Mouse (Mus musculus) heart, postnatal 0 days (tissue): Measurements from ENCODE around the gene Agtrap. TPM values are rescaled to one million over a fixed set of nuclear protein-coding genes. Genes with fewer than 3 reads are reported as not detected.

Experiments
- ATAC-seq: fragments of 200-750 bp; cut with Nextera tagmentation; 2 replicates; pipeline ENCODE4 v1.8.0; 2017; ENCODE audit warnings: low read depth, moderate number of reproducible peaks, moderate library complexity; ENCODE audit not compliant: insufficient read depth
- DNase-seq: peaks from one replicate; pipeline ENCODE4 v3.0.0-alpha.2; 2016; ENCODE audit warnings: low spot score
- H3K27ac ChIP-seq: fragments of 300-500 bp; sonication (generic); 2 replicates; pipeline ENCODE4 v1.5.1; 2014; ENCODE audit warnings: low read depth, mild to moderate bottlenecking
- H3K27me3 ChIP-seq: fragments of 300-500 bp; sonication (generic); 2 replicates; pipeline ENCODE4 v1.6.1; 2014; ENCODE audit warnings: low read length, mixed read lengths; ENCODE audit not compliant: control insufficient read depth, insufficient read depth
- H3K36me3 ChIP-seq: fragments of 300-500 bp; sonication (generic); replicated peaks from 2 replicates; pipeline ENCODE4 v1.6.1; 2014; ENCODE audit warnings: low read length, mixed read lengths; ENCODE audit not compliant: control insufficient read depth, insufficient read depth
- H3K4me1 ChIP-seq: fragments of 300-500 bp; sonication (generic); 2 replicates; pipeline ENCODE4 v1.6.1; 2014; ENCODE audit warnings: antibody characterized with exemption; ENCODE audit not compliant: control insufficient read depth, insufficient read depth
- H3K4me2 ChIP-seq: fragments of 300-500 bp; sonication (generic); 2 replicates; pipeline ENCODE4 v1.6.1; 2014; ENCODE audit warnings: low read depth, mild to moderate bottlenecking, low read length, moderate library complexity
- H3K4me3 ChIP-seq: fragments of 300-500 bp; sonication (generic); 2 replicates; pipeline ENCODE4 v1.5.1; 2014; ENCODE audit warnings: low read depth, low read length
- H3K9ac ChIP-seq: fragments of 300-500 bp; sonication (generic); replicated peaks from 2 replicates; pipeline ENCODE4 v1.6.1; 2014; ENCODE audit warnings: low read depth, low read length, mixed read lengths
- H3K9me3 ChIP-seq: fragments of 300-500 bp; sonication (generic); replicated peaks from 2 replicates; pipeline ENCODE4 v1.6.1; 2016; ENCODE audit warnings: low read length; ENCODE audit not compliant: control insufficient read depth
- CTCF ChIP-seq: IDR thresholded peaks from 2 replicates; pipeline ENCODE4 v1.5.1; 2016; ENCODE audit warnings: antibody characterized with exemption, control low read depth, low read depth
- EP300 ChIP-seq: IDR thresholded peaks from 2 replicates; pipeline ENCODE4 v1.6.1; 2016; ENCODE audit warnings: antibody characterized with exemption, low read depth
- WGBS: fragments of 180-500 bp; shearing (Covaris S2); extraction: QIAGEN DNeasy Blood & Tissue Kit; methylation state at CpG from one replicate; pipeline ENCODE4 v1.1.7; 2014; 5-methylcytosine and 5-hydroxymethylcytosine counted together
- polyA plus RNA-seq: library from polyadenylated mRNA; unstranded; fragments of >200 nt; fragmentation: Nextera tagmentation; extraction: Ambion mirVana; gene quantifications from 2 replicates; pipeline ENCODE4 v1.2.1, GENCODE M21; 2015
- total RNA-seq: library from RNA; depleted of rRNA; stranded (reverse); fragments of >200 nt; gene quantifications from 2 replicates; pipeline ENCODE4 v1.2.3, GENCODE M21; 2014; ENCODE audit warnings: low replicate concordance

Agtrap gene
- total and polyA plus RNA-seq, 2 experiments from 2014 or later: 22.9 to 31.4 TPM

GRCm38 (mm10) chr4:148074521-148075189 lies 13.2 kb downstream of the Agtrap start:
- TF ChIP-seq EP300 (no peak), CTCF (peak; percentile 40)
- ATAC-seq: peak; percentile 21; the same call in 1 of the 2 replicates
- Histone ChIP-seq H3K4me2 (peak overlapping the region; percentile 59), H3K9me3 (no peaks in the 10 kb centered on the region), H3K4me1 (0 out of 2 replicates have a peak, but pooled peaks cover 7% of the 10 kb centered on the region), H3K9ac (0 out of 2 replicates have a peak overlapping the region, but pooled peaks have one; percentile 20), H3K27ac (no peak overlapping the region; the same call in 1 of the 2 replicates), H3K4me3 (peak overlapping the region; percentile 33), H3K36me3 (peaks cover 4% of the 10 kb centered on the region; the same call in 1 of the 2 replicates), H3K27me3 (no peaks in the 10 kb centered on the region)
- DNase-seq: no peak
- 39% methylated on average over 17 of the region's 17 CpGs for WGBS

- no peaks in the 10 kb centered on the region for H3K36me3 ChIP-seq
- no peak overlapping the region for H3K27ac ChIP-seq
- no peaks in the 10 kb centered on the region for H3K9me3 ChIP-seq
- no peak overlapping the region for H3K4me3 ChIP-seq
- no peak for DNase-seq
- H3K9ac ChIP-seq: no peak overlapping the region
- ATAC-seq: 0 out of 2 replicates have a peak, but pooled peaks have one; percentile 33
- H3K4me2 ChIP-seq: no peak overlapping the region
- H3K4me1 ChIP-seq: peaks cover 11% of the 10 kb centered on the region; the same call in 1 of the 2 replicates
- TF ChIP-seq EP300: no peak
- no peak for TF ChIP-seq CTCF
- H3K27me3 ChIP-seq: no peaks in the 10 kb centered on the region
- WGBS: 58% methylated on average over 5 of the region's 5 CpGs
These were observed 16.3 kb downstream of the Agtrap start for GRCm38 (mm10) chr4:148071508-148071907.

GRCm38 (mm10) chr4:148069602-148070218 lies 18.1 kb downstream of the Agtrap start:
- H3K4me1 ChIP-seq: peaks cover 18% of the 10 kb centered on the region
- ATAC-seq (no peak), DNase-seq (no peak)
- H3K9ac ChIP-seq: no peak overlapping the region
- no peak overlapping the region for H3K27ac ChIP-seq
- WGBS: 77% methylated on average over 9 of the region's 9 CpGs
- H3K9me3 ChIP-seq: no peaks in the 10 kb centered on the region
- no peak overlapping the region for H3K4me2 ChIP-seq
- H3K4me3 ChIP-seq: no peak overlapping the region
- H3K27me3 ChIP-seq: no peaks in the 10 kb centered on the region
- H3K36me3 ChIP-seq: no peaks in the 10 kb centered on the region
- no peak for TF ChIP-seq EP300
- no peak for TF ChIP-seq CTCF

- H3K4me1 ChIP-seq: peaks cover 18% of the 10 kb centered on the region
- H3K9ac ChIP-seq: no peak overlapping the region
- no peak for DNase-seq
- H3K27ac ChIP-seq: no peak overlapping the region
- no peak overlapping the region for H3K4me3 ChIP-seq
- H3K4me2 ChIP-seq: no peak overlapping the region
- no peak for ATAC-seq
- no peaks in the 10 kb centered on the region for H3K9me3 ChIP-seq
- TF ChIP-seq EP300 (no peak), CTCF (no peak)
- H3K27me3 ChIP-seq: no peaks in the 10 kb centered on the region
- no peaks in the 10 kb centered on the region for H3K36me3 ChIP-seq
- 89% methylated on average over 8 of the region's 8 CpGs for WGBS
These were observed 20.5 kb downstream of the Agtrap start for GRCm38 (mm10) chr4:148067346-148067745.

GRCm38 (mm10) chr4:148066401-148066744 lies 21.5 kb downstream of the Agtrap start:
- peaks cover 14% of the 10 kb centered on the region for H3K4me1 ChIP-seq
- no peak overlapping the region for H3K4me2 ChIP-seq
- no peaks in the 10 kb centered on the region for H3K9me3 ChIP-seq
- no peak overlapping the region for H3K27ac ChIP-seq
- DNase-seq (peak; percentile 61), ATAC-seq (peak; percentile 42)
- H3K9ac ChIP-seq: no peak overlapping the region
- H3K4me3 ChIP-seq: no peak overlapping the region
- no peaks in the 10 kb centered on the region for H3K36me3 ChIP-seq
- TF ChIP-seq CTCF (no peak), EP300 (no peak)
- WGBS: 41% methylated on average over 9 of the region's 9 CpGs
- no peaks in the 10 kb centered on the region for H3K27me3 ChIP-seq
